Mouse (Mus musculus): Measurements from ENCODE around the gene Gm29427. TPM values are rescaled to one million over a fixed set of nuclear protein-coding genes. Genes with fewer than 3 reads are reported as not detected.

Gene Gm29427
- total RNA-seq, 2 experiments from 2014 or later = not detected

- ATAC-seq (replicated peaks; ENCODE audit: low FRiP score, poor library complexity, severe bottlenecking) = peak; percentile 65
These were observed 17.4 kb upstream of the Gm29427 start for GRCm38 (mm10) chr1:130732706-130733658.

- ATAC-seq (replicated peaks; ENCODE audit: low FRiP score, poor library complexity, severe bottlenecking) = peak; percentile 79
These were observed 16.2 kb upstream of the Gm29427 start, which contains the start of gene AA986860 for GRCm38 (mm10) chr1:130731741-130732337. Gene AA986860 (plus strand): TSS chr1:130731976.

GRCm38 (mm10) chr1:130729153-130729552 is 13.6 kb upstream of the Gm29427 start, which contains the start of gene Pfkfb2:
Gene Pfkfb2 (minus strand): TSS chr1:130729253.
- no peak for ATAC-seq (replicated peaks; ENCODE audit: low FRiP score, poor library complexity, severe bottlenecking)

- no peak for ATAC-seq (replicated peaks; ENCODE audit: low FRiP score, poor library complexity, severe bottlenecking)
These were observed 13.1 kb upstream of the Gm29427 start for GRCm38 (mm10) chr1:130728708-130729107.

- ATAC-seq (replicated peaks; ENCODE audit: low FRiP score, poor library complexity, severe bottlenecking) = no peak
These were observed 12.5 kb upstream of the Gm29427 start for GRCm38 (mm10) chr1:130728070-130728469.

GRCm38 (mm10) chr1:130726396-130726795 is 10.8 kb upstream of the Gm29427 start:
- no peak for ATAC-seq (replicated peaks; ENCODE audit: low FRiP score, poor library complexity, severe bottlenecking)

GRCm38 (mm10) chr1:130724206-130724605 is 8.6 kb upstream of the Gm29427 start:
- ATAC-seq (replicated peaks; ENCODE audit: low FRiP score, poor library complexity, severe bottlenecking) = no peak

GRCm38 (mm10) chr1:130717291-130717871 is 1.8 kb upstream of the Gm29427 start, which contains the start of gene Yod1:
Gene Yod1 (plus strand): TSS chr1:130717327.
- ATAC-seq (replicated peaks; ENCODE audit: low FRiP score, poor library complexity, severe bottlenecking) = peak; percentile 64

- peak; percentile 23 for ATAC-seq (replicated peaks; ENCODE audit: low FRiP score, poor library complexity, severe bottlenecking)
These were observed 1.1 kb upstream of the Gm29427 start for GRCm38 (mm10) chr1:130716513-130717290.

- ATAC-seq (replicated peaks; ENCODE audit: low FRiP score, poor library complexity, severe bottlenecking) = peak; percentile 20
These were observed 566 bp upstream of the Gm29427 start for GRCm38 (mm10) chr1:130716218-130716512.

GRCm38 (mm10) chr1:130714046-130714445 is 1.6 kb downstream of the Gm29427 start:
- no peak for ATAC-seq (replicated peaks; ENCODE audit: low FRiP score, poor library complexity, severe bottlenecking)

GRCm38 (mm10) chr1:130710283-130711080 is 5.1 kb downstream of the Gm29427 start:
- no peak for ATAC-seq (replicated peaks; ENCODE audit: low FRiP score, poor library complexity, severe bottlenecking)

- no peak for ATAC-seq (replicated peaks; ENCODE audit: low FRiP score, poor library complexity, severe bottlenecking)
These were observed 12.0 kb downstream of the Gm29427 start for GRCm38 (mm10) chr1:130703613-130704012.

- no peak for ATAC-seq (replicated peaks; ENCODE audit: low FRiP score, poor library complexity, severe bottlenecking)
These were observed 13.6 kb downstream of the Gm29427 start for GRCm38 (mm10) chr1:130701976-130702375.

GRCm38 (mm10) chr1:130699937-130700633 is 15.5 kb downstream of the Gm29427 start:
- ATAC-seq (replicated peaks; ENCODE audit: low FRiP score, poor library complexity, severe bottlenecking) = no peak

GRCm38 (mm10) chr1:130698601-130699000 is 17.0 kb downstream of the Gm29427 start:
- ATAC-seq (replicated peaks; ENCODE audit: low FRiP score, poor library complexity, severe bottlenecking) = no peak

- ATAC-seq (replicated peaks; ENCODE audit: low FRiP score, poor library complexity, severe bottlenecking) = no peak
These were observed 31.7 kb downstream of the Gm29427 start for GRCm38 (mm10) chr1:130683905-130684304.

GRCm38 (mm10) chr1:130681656-130682413 is 33.8 kb downstream of the Gm29427 start:
- no peak for ATAC-seq (replicated peaks; ENCODE audit: low FRiP score, poor library complexity, severe bottlenecking)
